Mouse (Mus musculus) bone marrow, adult 2 months (tissue): Measurements from ENCODE around the gene Msantd3.

Source experiments
- CTCF ChIP-seq: fragments of 200-500 bp; IDR thresholded peaks from 2 replicates; pipeline ENCODE4 v1.5.1; 2011; ENCODE audit warnings: low read length, control low read depth; ENCODE audit not compliant: control insufficient read depth, insufficient read depth
- POLR2A ChIP-seq: fragments of 200-500 bp; IDR thresholded peaks from 2 replicates; pipeline ENCODE4 v1.6.1; 2011; ENCODE audit warnings: low read depth, mild to moderate bottlenecking, control low read depth, low read length, borderline replicate concordance; ENCODE audit not compliant: control insufficient read depth

DNA sequence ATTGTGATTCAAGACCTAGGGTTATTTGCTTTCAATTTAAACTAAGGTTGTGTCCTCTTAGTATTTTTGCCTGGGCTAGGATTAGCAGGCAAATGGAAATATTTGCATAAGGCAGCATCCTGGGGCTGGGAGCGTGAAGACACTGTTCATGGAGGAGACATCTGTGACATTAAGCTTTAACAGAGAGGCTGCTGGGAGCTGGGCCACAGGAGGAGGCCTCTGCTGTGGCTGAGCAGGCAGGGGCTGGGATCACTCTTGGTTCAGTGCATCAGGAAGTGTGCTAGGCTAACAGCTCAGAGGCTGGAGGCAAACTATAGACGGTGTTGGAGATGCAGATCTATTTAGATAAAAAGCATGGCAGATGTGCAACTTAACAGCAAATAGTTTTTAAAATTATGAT lies 43.2 kb downstream of the Msantd3 start:
- TF ChIP-seq CTCF (no peak), POLR2A (no peak)
